Mouse (Mus musculus): ENCODE measurements around the gene Tnk2. TPM values are rescaled to one million over a fixed set of nuclear protein-coding genes. Genes with fewer than 3 reads are reported as not detected.

Tnk2 gene
- polyA plus RNA-seq, 1 experiment = 35.8 TPM

DNA sequence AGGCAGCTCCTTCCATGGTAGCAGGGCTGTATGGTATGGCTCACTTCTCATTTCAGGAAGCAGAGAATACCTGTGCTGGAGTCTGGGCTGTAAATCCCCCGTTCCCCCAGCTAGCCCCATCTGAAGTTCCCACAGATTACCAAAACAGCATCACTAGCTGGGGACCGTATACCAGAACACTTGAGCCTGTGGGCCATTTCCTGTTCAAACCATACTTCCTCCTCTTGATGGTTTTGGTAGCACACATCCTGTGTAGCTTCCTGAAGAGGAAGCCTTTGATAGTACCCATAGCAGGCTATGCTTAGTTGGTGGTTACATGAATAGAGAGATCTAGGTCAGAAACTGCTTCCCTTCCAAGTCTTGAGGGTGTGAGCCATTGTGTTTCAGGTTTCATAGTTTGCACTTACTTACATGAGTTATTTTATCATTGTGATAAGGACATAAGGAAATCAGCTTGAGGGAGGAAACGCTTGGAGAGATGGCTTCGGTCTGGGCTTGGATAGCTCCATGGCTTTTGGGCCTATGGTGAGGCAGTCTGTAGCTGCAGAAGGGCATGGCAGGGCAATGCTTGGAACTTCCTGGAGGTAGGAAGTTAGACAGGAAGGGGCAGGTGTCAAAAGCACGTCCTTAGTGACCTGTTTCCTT is 7.4 kb downstream of the Tnk2 start:
- Histone ChIP-seq H3K4me1 (ENCODE audit: control insufficient read depth, insufficient read depth, low read length) (no peaks in the 10 kb centered on the region), H3K27ac (ENCODE audit: insufficient read depth, low read depth, low read length) (peak overlapping the region; percentile 55; the same call in 1 of the 2 replicates), H3K4me3 (ENCODE audit: insufficient read depth, low read depth, low read length) (no peak overlapping the region), H3K36me3 (ENCODE audit: control insufficient read depth, insufficient read depth, low read length) (no peaks in the 10 kb centered on the region), H3K27me3 (replicated peaks; ENCODE audit: control insufficient read depth, insufficient read depth, low read length) (no peaks in the 10 kb centered on the region)
- TF ChIP-seq CTCF (conservative IDR thresholded peaks at IDR 0.05; ENCODE audit: insufficient read depth, insufficient read length, low read depth, low read length) (no peak), POLR2A (IDR thresholded peaks at IDR 0.05; ENCODE audit: low read depth, low read length) (no peak)
- WGBS = 68% methylated on average over 5 of the region's 5 CpGs
- peak; percentile 50 for DNase-seq

DNA sequence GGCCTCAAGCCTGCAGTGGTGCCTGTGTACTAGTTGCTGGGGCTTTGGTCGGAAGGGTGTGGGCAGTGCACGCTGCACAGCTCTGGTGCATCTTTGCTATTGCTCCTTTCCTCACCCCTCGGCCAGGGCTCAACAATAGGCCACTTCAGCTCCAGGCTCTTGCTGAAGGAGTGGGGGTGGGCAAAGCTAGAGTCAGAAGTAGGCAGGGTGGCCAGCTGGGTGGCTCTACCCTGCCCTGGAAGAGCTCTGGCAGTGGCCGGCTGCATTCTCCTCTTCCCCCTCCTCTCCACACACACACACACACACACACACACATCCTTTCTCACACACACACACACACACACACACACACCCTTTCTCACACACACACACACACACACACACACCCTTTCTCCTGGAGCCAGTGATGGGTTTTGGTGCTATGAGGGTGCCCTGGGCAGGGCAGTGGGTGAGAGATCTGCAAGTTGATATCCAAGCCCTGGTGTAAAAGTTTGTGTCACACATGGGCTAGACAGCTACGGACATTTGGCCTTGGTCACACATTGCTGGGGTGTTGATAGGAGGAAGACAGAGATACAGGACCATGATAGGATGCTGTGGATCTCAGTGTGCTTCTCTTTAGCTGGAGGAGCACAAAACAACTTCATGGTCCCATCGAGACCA is 10.5 kb downstream of the Tnk2 start:
- TF ChIP-seq CTCF (conservative IDR thresholded peaks at IDR 0.05; ENCODE audit: insufficient read depth, insufficient read length, low read depth, low read length) (no peak), POLR2A (IDR thresholded peaks at IDR 0.05; ENCODE audit: low read depth, low read length) (no peak)
- 80% methylated on average over 6 of the region's 6 CpGs for WGBS

GRCm38 (mm10) chr16:32655534-32655933 is 11.9 kb downstream of the Tnk2 start:
- no peak for DNase-seq
- TF ChIP-seq POLR2A (IDR thresholded peaks at IDR 0.05; ENCODE audit: low read depth, low read length) = no peak
- no peak for TF ChIP-seq CTCF (conservative IDR thresholded peaks at IDR 0.05; ENCODE audit: insufficient read depth, insufficient read length, low read depth, low read length)
- Histone ChIP-seq H3K27ac (ENCODE audit: insufficient read depth, low read depth, low read length) (no peak overlapping the region), H3K4me1 (ENCODE audit: control insufficient read depth, insufficient read depth, low read length) (peaks cover 4% of the 10 kb centered on the region; the same call in 1 of the 2 replicates), H3K27me3 (replicated peaks; ENCODE audit: control insufficient read depth, insufficient read depth, low read length) (no peaks in the 10 kb centered on the region), H3K36me3 (ENCODE audit: control insufficient read depth, insufficient read depth, low read length) (no peaks in the 10 kb centered on the region), H3K4me3 (ENCODE audit: insufficient read depth, low read depth, low read length) (no peak overlapping the region)
- WGBS = 90% methylated on average over 4 of the region's 4 CpGs

More for the DNA sequence above, 10.5 kb downstream of the Tnk2 start:
- no peak overlapping the region for H3K4me3 ChIP-seq (ENCODE audit: insufficient read depth, low read depth, low read length)
- H3K27ac ChIP-seq (ENCODE audit: insufficient read depth, low read depth, low read length) = no peak overlapping the region
- no peaks in the 10 kb centered on the region for H3K27me3 ChIP-seq (replicated peaks; ENCODE audit: control insufficient read depth, insufficient read depth, low read length)
- no peaks in the 10 kb centered on the region for H3K4me1 ChIP-seq (ENCODE audit: control insufficient read depth, insufficient read depth, low read length)
- no peak for DNase-seq
- no peaks in the 10 kb centered on the region for H3K36me3 ChIP-seq (ENCODE audit: control insufficient read depth, insufficient read depth, low read length)

- 68% methylated on average over 8 of the region's 8 CpGs for WGBS
- Histone ChIP-seq H3K36me3 (ENCODE audit: control insufficient read depth, insufficient read depth, low read length) (no peaks in the 10 kb centered on the region), H3K4me3 (ENCODE audit: insufficient read depth, low read depth, low read length) (no peak overlapping the region), H3K27ac (ENCODE audit: insufficient read depth, low read depth, low read length) (no peak overlapping the region), H3K27me3 (replicated peaks; ENCODE audit: control insufficient read depth, insufficient read depth, low read length) (no peaks in the 10 kb centered on the region), H3K4me1 (ENCODE audit: control insufficient read depth, insufficient read depth, low read length) (peaks cover 5% of the 10 kb centered on the region)
- TF ChIP-seq CTCF (conservative IDR thresholded peaks at IDR 0.05; ENCODE audit: insufficient read depth, insufficient read length, low read depth, low read length) (no peak), POLR2A (IDR thresholded peaks at IDR 0.05; ENCODE audit: low read depth, low read length) (no peak)
- DNase-seq = no peak
These were observed 12.6 kb downstream of the Tnk2 start for GRCm38 (mm10) chr16:32656321-32656720.

DNA sequence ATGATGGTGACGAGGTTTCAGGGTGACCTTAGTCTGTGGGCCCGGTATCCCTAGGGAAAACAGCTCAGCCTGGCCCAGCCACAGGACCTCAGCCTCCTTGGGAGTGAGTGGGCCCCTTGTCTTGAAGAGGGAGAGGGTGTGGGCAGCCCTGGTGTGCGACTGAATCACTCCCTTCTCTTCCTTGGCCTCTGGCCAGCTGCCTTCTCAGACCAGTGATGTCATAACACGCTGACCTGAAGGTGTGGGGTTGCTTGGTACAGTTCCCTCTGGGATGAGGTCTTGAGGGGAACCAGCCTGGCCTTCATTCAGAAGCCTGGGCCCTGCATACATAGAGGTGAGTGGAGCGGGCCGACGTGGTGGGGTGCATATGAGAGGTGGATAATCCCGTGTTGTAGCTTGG is 13.1 kb downstream of the Tnk2 start:
- Histone ChIP-seq H3K4me3 (ENCODE audit: insufficient read depth, low read depth, low read length) (no peak overlapping the region), H3K36me3 (ENCODE audit: control insufficient read depth, insufficient read depth, low read length) (no peaks in the 10 kb centered on the region), H3K27me3 (replicated peaks; ENCODE audit: control insufficient read depth, insufficient read depth, low read length) (no peaks in the 10 kb centered on the region), H3K27ac (ENCODE audit: insufficient read depth, low read depth, low read length) (no peak overlapping the region), H3K4me1 (ENCODE audit: control insufficient read depth, insufficient read depth, low read length) (peaks cover 8% of the 10 kb centered on the region)
- 68% methylated on average over 8 of the region's 8 CpGs for WGBS
- no peak for TF ChIP-seq POLR2A (IDR thresholded peaks at IDR 0.05; ENCODE audit: low read depth, low read length)
- TF ChIP-seq CTCF (conservative IDR thresholded peaks at IDR 0.05; ENCODE audit: insufficient read depth, insufficient read length, low read depth, low read length) = no peak
- DNase-seq = no peak

- DNase-seq = no peak
- H3K27ac ChIP-seq (ENCODE audit: insufficient read depth, low read depth, low read length) = no peak overlapping the region
- no peak overlapping the region for H3K4me3 ChIP-seq (ENCODE audit: insufficient read depth, low read depth, low read length)
- peaks cover 8% of the 10 kb centered on the region for H3K4me1 ChIP-seq (ENCODE audit: control insufficient read depth, insufficient read depth, low read length)
- no peak for TF ChIP-seq POLR2A (IDR thresholded peaks at IDR 0.05; ENCODE audit: low read depth, low read length)
- TF ChIP-seq CTCF (conservative IDR thresholded peaks at IDR 0.05; ENCODE audit: insufficient read depth, insufficient read length, low read depth, low read length) = no peak
- H3K27me3 ChIP-seq (replicated peaks; ENCODE audit: control insufficient read depth, insufficient read depth, low read length) = no peaks in the 10 kb centered on the region
- WGBS = 91% methylated on average over 16 of the region's 16 CpGs
- H3K36me3 ChIP-seq (ENCODE audit: control insufficient read depth, insufficient read depth, low read length) = no peaks in the 10 kb centered on the region
These were observed 14.0 kb downstream of the Tnk2 start for GRCm38 (mm10) chr16:32657498-32658250.

- H3K4me1 ChIP-seq (ENCODE audit: control insufficient read depth, insufficient read depth, low read length) = peaks cover 8% of the 10 kb centered on the region
These were observed 15.1 kb downstream of the Tnk2 start for GRCm38 (mm10) chr16:32658743-32659171.

More at GRCm38 (mm10) chr16:32658743-32659171, 15.1 kb downstream of the Tnk2 start:
- no peak for TF ChIP-seq POLR2A (IDR thresholded peaks at IDR 0.05; ENCODE audit: low read depth, low read length)
- H3K4me3 ChIP-seq (ENCODE audit: insufficient read depth, low read depth, low read length) = peak overlapping the region; percentile 20; the same call in 1 of the 2 replicates
- H3K36me3 ChIP-seq (ENCODE audit: control insufficient read depth, insufficient read depth, low read length) = no peaks in the 10 kb centered on the region
- WGBS = 12% methylated on average over 18 of the region's 21 CpGs
- DNase-seq = no peak
- H3K27ac ChIP-seq (ENCODE audit: insufficient read depth, low read depth, low read length) = no peak overlapping the region
- H3K27me3 ChIP-seq (replicated peaks; ENCODE audit: control insufficient read depth, insufficient read depth, low read length) = no peaks in the 10 kb centered on the region
